Mouse (Mus musculus) heart, adult 2 months (tissue): ENCODE data around the gene Dscam.

Experiments used
- CTCF ChIP-seq: fragments of 200-600 bp; IDR thresholded peaks from 2 replicates; pipeline ENCODE4 v1.8.1; 2022; ENCODE audit warnings: antibody characterized with exemption, mild to moderate bottlenecking, moderate library complexity
- EP300 ChIP-seq: fragments of 200-500 bp; IDR thresholded peaks from 2 replicates; pipeline ENCODE4 v1.6.1; 2011; ENCODE audit warnings: low read depth, low read length, control low read depth; ENCODE audit not compliant: insufficient read depth

DNA sequence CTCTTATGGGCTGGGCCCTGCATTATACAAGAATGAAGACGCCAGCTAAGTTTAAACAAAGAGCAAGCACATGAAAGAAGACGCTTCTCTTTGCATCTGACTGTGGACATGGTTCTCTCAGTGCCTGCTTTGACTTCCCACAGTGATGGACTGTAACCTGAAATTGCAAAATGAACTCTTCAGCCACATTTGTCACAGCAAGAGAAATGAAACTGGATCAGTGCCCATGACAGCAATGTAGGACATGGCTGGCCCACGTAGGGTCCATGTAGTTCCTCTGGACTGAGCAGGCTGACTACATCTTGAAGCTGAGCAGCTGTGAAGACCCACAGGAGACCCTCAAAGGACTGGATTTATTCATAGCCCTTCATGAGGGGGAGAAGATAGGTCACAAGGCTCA is 108.3 kb downstream of the Dscam start:
- no peak for TF ChIP-seq CTCF
- TF ChIP-seq EP300, result no peak
